Mouse (Mus musculus): Measurements from ENCODE around the gene Mrps33.

DNA sequence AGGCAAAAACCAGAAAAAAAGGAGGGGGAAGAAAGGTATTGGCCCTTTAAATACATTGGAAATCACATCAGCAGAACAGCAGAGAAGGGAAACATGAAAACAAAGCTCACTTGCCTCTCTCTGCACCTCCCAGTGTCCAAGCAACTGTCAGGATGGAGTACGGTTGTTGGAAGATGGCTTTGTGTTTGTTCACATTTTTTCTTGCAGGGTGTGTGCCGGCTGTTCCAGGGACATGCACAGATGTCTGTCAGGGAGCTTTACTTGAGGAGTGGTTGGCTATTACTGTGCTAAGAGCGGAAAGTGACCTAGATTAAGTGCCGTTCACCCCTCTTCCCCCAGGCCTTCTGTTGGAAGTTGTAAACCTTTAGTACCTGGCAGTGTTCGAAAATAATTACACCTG lies 19.0 kb downstream of the Mrps33 start:
- TF ChIP-seq CTCF (IDR thresholded peaks at IDR 0.05; ENCODE audit: low read depth, low read length), result no peak
- TF ChIP-seq TAL1 (conservative IDR thresholded peaks at IDR 0.05; ENCODE audit: low read depth, low read length), result no peak
- no peak for TF ChIP-seq GATA1 (IDR thresholded peaks at IDR 0.05; ENCODE audit: borderline replicate concordance, low read length)
- TF ChIP-seq POLR2AphosphoS5 (IDR thresholded peaks at IDR 0.05; ENCODE audit: insufficient replicate concordance, low read depth, low read length), result no peak
- TF ChIP-seq GATA2 (IDR thresholded peaks at IDR 0.05; ENCODE audit: borderline replicate concordance, low read depth, low read length), result no peak

All from G1E (cell line).